ENCODE assay signal across 8 mouse cellular contexts in the genomic region with DNA sequence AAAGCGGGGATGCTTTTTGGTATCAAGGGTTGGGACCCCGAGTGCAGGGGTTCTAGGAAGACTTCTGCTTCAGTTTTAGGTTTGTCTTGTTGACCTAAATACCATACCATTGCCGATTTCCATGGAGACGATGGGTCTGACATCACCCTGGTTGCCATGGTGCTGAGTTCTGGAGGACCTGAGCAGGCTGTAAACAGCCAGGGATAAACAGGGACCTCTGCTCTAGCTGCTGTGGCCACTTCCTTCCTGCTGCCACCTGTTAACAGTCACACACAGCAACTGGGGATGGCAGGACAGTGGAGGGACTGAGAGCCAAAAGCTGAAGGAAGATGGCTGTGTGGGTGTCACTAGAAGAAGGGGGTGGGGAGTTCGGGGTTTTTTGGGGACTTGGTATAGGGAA. TPM values are rescaled to one million over a fixed set of nuclear protein-coding genes. Genes with fewer than 3 reads are reported as not detected.
DNase-seq lines count a peak whose midpoint lies in the region; ATAC-seq and TF ChIP-seq lines count a peak whose summit lies in the region.

No protein-coding gene starts in this region.

- H3K4me3 ChIP-seq in bone marrow, adult 2 months (replicated peaks; ENCODE audit: control insufficient read depth, low read depth, low read length) = peak overlapping the region; percentile 64
- H3K4me3 ChIP-seq in heart, postnatal 0 days (ENCODE audit: low read depth, low read length) = peak overlapping the region; percentile 63
- peak overlapping the region; percentile 53 for H3K4me3 ChIP-seq in limb, embryonic 15.5 days
- H3K4me3 ChIP-seq in midbrain, postnatal 0 days (ENCODE audit: low read depth, low read length) = peak overlapping the region; percentile 16; the same call in 1 of the 2 replicates

- peak overlapping the region; percentile 68 for H3K9ac ChIP-seq in heart, postnatal 0 days (replicated peaks; ENCODE audit: low read depth, low read length)
- H3K9ac ChIP-seq in limb, embryonic 15.5 days = peak overlapping the region; percentile 36
- peak overlapping the region; percentile 29; the same call in 1 of the 2 replicates for H3K9ac ChIP-seq in midbrain, postnatal 0 days (replicated peaks; ENCODE audit: low read length, poor library complexity, severe bottlenecking)

- peak overlapping the region; percentile 82 for H3K4me2 ChIP-seq in heart, postnatal 0 days (ENCODE audit: low read depth, low read length)
- peak overlapping the region; percentile 60 for H3K4me2 ChIP-seq in limb, embryonic 15.5 days
- H3K4me2 ChIP-seq in midbrain, postnatal 0 days (ENCODE audit: low read depth, low read length, poor library complexity, severe bottlenecking) = peak overlapping the region; percentile 38

- 5% methylated on average over 5 of the region's 5 CpGs for WGBS in bone marrow, adult 2 months
- 27% methylated on average over 5 of the region's 5 CpGs for WGBS in heart, postnatal 0 days
- WGBS in limb, embryonic 15.5 days = 30% methylated on average over 5 of the region's 5 CpGs
- 15% methylated on average over 5 of the region's 5 CpGs for WGBS in midbrain, postnatal 0 days

- TF ChIP-seq CTCF in bone marrow, adult 2 months (IDR thresholded peaks at IDR 0.05; ENCODE audit: control insufficient read depth, insufficient read depth, low read length) = no peak
- TF ChIP-seq CTCF in heart, postnatal 0 days (IDR thresholded peaks at IDR 0.05; ENCODE audit: low read depth) = no peak
- no peak for TF ChIP-seq CTCF in midbrain, postnatal 0 days (IDR thresholded peaks at IDR 0.05)

- H3K9me3 ChIP-seq in heart, postnatal 0 days (replicated peaks; ENCODE audit: control insufficient read depth, low read length) = no peaks in the 10 kb centered on the region
- H3K9me3 ChIP-seq in limb, embryonic 15.5 days = no peaks in the 10 kb centered on the region
- H3K9me3 ChIP-seq in midbrain, postnatal 0 days (ENCODE audit: low read length) = no peaks in the 10 kb centered on the region

- no peaks in the 10 kb centered on the region for H3K27me3 ChIP-seq in heart, postnatal 0 days (ENCODE audit: control insufficient read depth, insufficient read depth, low read length)
- H3K27me3 ChIP-seq in limb, embryonic 15.5 days = no peaks in the 10 kb centered on the region
- H3K27me3 ChIP-seq in midbrain, postnatal 0 days (ENCODE audit: insufficient read depth, low read length) = no peaks in the 10 kb centered on the region

- peak; percentile 29 to 44 for DNase-seq in left cerebral cortex, postnatal 25 days (ENCODE audit: low spot score in 2 of 2)
- DNase-seq in left cerebral cortex, adult 11 months (ENCODE audit: low spot score) = no peak
- peak; percentile 57 for DNase-seq in heart, postnatal 0 days (ENCODE audit: low spot score)
- peak; percentile 38 for DNase-seq in midbrain, postnatal 0 days (ENCODE audit: low spot score)
- DNase-seq in layer of hippocampus, postnatal 36 days = no peak
- DNase-seq in right cerebral cortex, postnatal 4 days = no peak

- peak; percentile 32; the same call in 1 of the 2 replicates for ATAC-seq in heart, postnatal 0 days (ENCODE audit: insufficient read depth, low read depth)
- ATAC-seq in limb, embryonic 15.5 days (ENCODE audit: insufficient number of reproducible peaks, low FRiP score, low TSS enrichment, low read depth) = no peak
- peak; percentile 55 for ATAC-seq in midbrain, postnatal 0 days (ENCODE audit: low FRiP score)

- intact Hi-C loops in left cerebral cortex, postnatal 25 days (cut with DNase I) = loop anchor here (2.0 kb wide), 1 partner anchor 22 kb away; no protein-coding TSS in a partner anchor

- TF ChIP-seq EP300 in heart, postnatal 0 days (IDR thresholded peaks at IDR 0.05; ENCODE audit: low read depth) = no peak

- TF ChIP-seq POLR2A in bone marrow, adult 2 months (IDR thresholded peaks at IDR 0.05; ENCODE audit: borderline replicate concordance, control insufficient read depth, low read depth, low read length) = no peak

- H3K36me3 ChIP-seq in heart, postnatal 0 days (replicated peaks; ENCODE audit: control insufficient read depth, insufficient read depth, low read length) = peaks cover 36% of the 10 kb centered on the region
- peaks cover 27% of the 10 kb centered on the region for H3K36me3 ChIP-seq in limb, embryonic 15.5 days
- peaks cover 23% of the 10 kb centered on the region for H3K36me3 ChIP-seq in midbrain, postnatal 0 days (ENCODE audit: insufficient read depth, low read length)

- peaks cover 7% of the 10 kb centered on the region for H3K4me1 ChIP-seq in bone marrow, adult 2 months (ENCODE audit: control insufficient read depth, insufficient read depth, low read length)
- peaks cover 23% of the 10 kb centered on the region; the same call in 1 of the 2 replicates for H3K4me1 ChIP-seq in heart, postnatal 0 days (ENCODE audit: control insufficient read depth, insufficient read depth)
- peaks cover 28% of the 10 kb centered on the region for H3K4me1 ChIP-seq in limb, embryonic 15.5 days
- H3K4me1 ChIP-seq in midbrain, postnatal 0 days (ENCODE audit: insufficient read depth, low read length) = 0 out of 2 replicates have a peak, but pooled peaks cover 7% of the 10 kb centered on the region

- peak overlapping the region; percentile 64 for H3K27ac ChIP-seq in bone marrow, adult 2 months (ENCODE audit: control insufficient read depth, insufficient read depth, low read depth, low read length, poor library complexity)
- peak overlapping the region; percentile 86 for H3K27ac ChIP-seq in heart, postnatal 0 days (ENCODE audit: low read depth)
- peak overlapping the region; percentile 67 for H3K27ac ChIP-seq in limb, embryonic 15.5 days
- peak overlapping the region; percentile 4; the same call in 1 of the 2 replicates for H3K27ac ChIP-seq in midbrain, postnatal 0 days (ENCODE audit: low read depth, low read length)

RNA-seq across cellular contexts. Expression of gene Pbxip1, which starts 0.8 kb away (rescaled TPM):
- total RNA-seq in left cerebral cortex, postnatal 25 days (2021) = 10 to 100 TPM; 37.5 to 38.6 TPM
- polyA plus RNA-seq in bone marrow, adult 2 months (2011; ENCODE audit: insufficient read depth, insufficient read length, low replicate concordance, missing spikeins) = 23.6 and 60.5 TPM in 2 replicates
- 73.2 and 81.0 TPM in 2 replicates for total RNA-seq in heart, postnatal 0 days (2014; rRNA removed; ENCODE audit: low replicate concordance)
- polyA plus RNA-seq in heart, postnatal 0 days (2015; fragmentation: Nextera tagmentation; extraction: Ambion mirVana) = 75.7 and 84.4 TPM in 2 replicates
- polyA plus RNA-seq in limb, embryonic 15.5 days (2015; fragmentation: Nextera tagmentation; extraction: Ambion mirVana) = 33.9 and 51.5 TPM in 2 replicates
- 18.5 and 21.3 TPM in 2 replicates for total RNA-seq in midbrain, postnatal 0 days (2014; rRNA removed)
- polyA plus RNA-seq in midbrain, postnatal 0 days (2015; fragmentation: Nextera tagmentation; extraction: Ambion mirVana) = 18.8 and 21.8 TPM in 2 replicates
- 10 to 100 TPM; 38.3 to 43.4 TPM for total RNA-seq in layer of hippocampus, postnatal 36 days (2021)

RNA-seq across cellular contexts. Expression of gene Pygo2, which starts 7.3 kb away (rescaled TPM):
- 10 to 100 TPM; 51.6 to 60.2 TPM for total RNA-seq in left cerebral cortex, postnatal 25 days (2021)
- polyA plus RNA-seq in bone marrow, adult 2 months (2011; ENCODE audit: insufficient read depth, insufficient read length, low replicate concordance, missing spikeins) = 29.7 and 45.4 TPM in 2 replicates
- 24.1 and 49.8 TPM in 2 replicates for total RNA-seq in heart, postnatal 0 days (2014; rRNA removed; ENCODE audit: low replicate concordance)
- 9.6 and 10.4 TPM in 2 replicates for polyA plus RNA-seq in heart, postnatal 0 days (2015; fragmentation: Nextera tagmentation; extraction: Ambion mirVana)
- 37.1 and 43.7 TPM in 2 replicates for polyA plus RNA-seq in limb, embryonic 15.5 days (2015; fragmentation: Nextera tagmentation; extraction: Ambion mirVana)
- total RNA-seq in midbrain, postnatal 0 days (2014; rRNA removed) = 77.8 and 91.3 TPM in 2 replicates
- 38.5 and 40.4 TPM in 2 replicates for polyA plus RNA-seq in midbrain, postnatal 0 days (2015; fragmentation: Nextera tagmentation; extraction: Ambion mirVana)
- total RNA-seq in layer of hippocampus, postnatal 36 days (2021) = 10 to 100 TPM; 59.4 to 64.8 TPM

RNA-seq across cellular contexts. Expression of gene Pmvk, which starts 17.1 kb away (rescaled TPM):
- 10 to 100 TPM; 31.0 to 33.1 TPM for total RNA-seq in left cerebral cortex, postnatal 25 days (2021)
- 25.4 and 33.4 TPM in 2 replicates for polyA plus RNA-seq in bone marrow, adult 2 months (2011; ENCODE audit: insufficient read depth, insufficient read length, low replicate concordance, missing spikeins)
- 26.2 and 38.0 TPM in 2 replicates for total RNA-seq in heart, postnatal 0 days (2014; rRNA removed; ENCODE audit: low replicate concordance)
- 50.7 and 52.9 TPM in 2 replicates for polyA plus RNA-seq in heart, postnatal 0 days (2015; fragmentation: Nextera tagmentation; extraction: Ambion mirVana)
- 55.2 and 61.1 TPM in 2 replicates for polyA plus RNA-seq in limb, embryonic 15.5 days (2015; fragmentation: Nextera tagmentation; extraction: Ambion mirVana)
- total RNA-seq in midbrain, postnatal 0 days (2014; rRNA removed) = 90.8 and 121 TPM in 2 replicates
- polyA plus RNA-seq in midbrain, postnatal 0 days (2015; fragmentation: Nextera tagmentation; extraction: Ambion mirVana) = 124 and 135 TPM in 2 replicates
- total RNA-seq in layer of hippocampus, postnatal 36 days (2021) = 10 to 100 TPM; 28.3 to 28.4 TPM

RNA-seq across cellular contexts. Expression of gene Shc1, which starts 19.0 kb away (rescaled TPM):
- total RNA-seq in left cerebral cortex, postnatal 25 days (2021) = 10 to 100 TPM; 10.7 to 14.6 TPM
- polyA plus RNA-seq in bone marrow, adult 2 months (2011; ENCODE audit: insufficient read depth, insufficient read length, low replicate concordance, missing spikeins) = 41.6 and 65.2 TPM in 2 replicates
- 82.1 and 125 TPM in 2 replicates for total RNA-seq in heart, postnatal 0 days (2014; rRNA removed; ENCODE audit: low replicate concordance)
- 35.0 and 35.8 TPM in 2 replicates for polyA plus RNA-seq in heart, postnatal 0 days (2015; fragmentation: Nextera tagmentation; extraction: Ambion mirVana)
- polyA plus RNA-seq in limb, embryonic 15.5 days (2015; fragmentation: Nextera tagmentation; extraction: Ambion mirVana) = 108 and 112 TPM in 2 replicates
- total RNA-seq in midbrain, postnatal 0 days (2014; rRNA removed) = 21.7 and 24.9 TPM in 2 replicates
- 11.0 and 12.7 TPM in 2 replicates for polyA plus RNA-seq in midbrain, postnatal 0 days (2015; fragmentation: Nextera tagmentation; extraction: Ambion mirVana)
- total RNA-seq in layer of hippocampus, postnatal 36 days (2021) = 10 to 100 TPM; 12.1 to 12.4 TPM

RNA-seq across cellular contexts. Expression of gene Cks1b, which starts 19.1 kb away (rescaled TPM):
- 1 to 10 TPM; 1.9 to 3.1 TPM for total RNA-seq in left cerebral cortex, postnatal 25 days (2021)
- polyA plus RNA-seq in bone marrow, adult 2 months (2011; ENCODE audit: insufficient read depth, insufficient read length, low replicate concordance, missing spikeins) = 126 and 145 TPM in 2 replicates
- total RNA-seq in heart, postnatal 0 days (2014; rRNA removed; ENCODE audit: low replicate concordance) = 83.7 and 100 TPM in 2 replicates
- 127 and 129 TPM in 2 replicates for polyA plus RNA-seq in heart, postnatal 0 days (2015; fragmentation: Nextera tagmentation; extraction: Ambion mirVana)
- 340 and 365 TPM in 2 replicates for polyA plus RNA-seq in limb, embryonic 15.5 days (2015; fragmentation: Nextera tagmentation; extraction: Ambion mirVana)
- 22.4 and 29.2 TPM in 2 replicates for total RNA-seq in midbrain, postnatal 0 days (2014; rRNA removed)
- 68.6 and 69.6 TPM in 2 replicates for polyA plus RNA-seq in midbrain, postnatal 0 days (2015; fragmentation: Nextera tagmentation; extraction: Ambion mirVana)
- total RNA-seq in layer of hippocampus, postnatal 36 days (2021) = 1 to 10 TPM; 3.1 TPM

Comparison
In these comparisons a context has a peak if more than half of its experiments do, and no peak if none do; other contexts are left out.
1. DNase-seq: peak in left cerebral cortex, postnatal 25 days (2 of 2), heart, postnatal 0 days (single experiment) and midbrain, postnatal 0 days (single experiment); none in left cerebral cortex, adult 11 months (single experiment), layer of hippocampus, postnatal 36 days (0 of 2) and right cerebral cortex, postnatal 4 days (single experiment).
2. H3K27ac ChIP-seq: peak in every context shown above with its lines; median percentile 86 in heart, postnatal 0 days; 67 in limb, embryonic 15.5 days; 64 in bone marrow, adult 2 months; 4 in midbrain, postnatal 0 days.
3. Peak in every context shown above with its lines, with median percentiles within 50 percentile points of each other: H3K4me3 ChIP-seq, H3K4me2 ChIP-seq and H3K9ac ChIP-seq.